Mouse (Mus musculus) spleen, adult 2 months (tissue): ENCODE data around the gene Pwp1. TPM values are rescaled to one million over a fixed set of nuclear protein-coding genes. Genes with fewer than 3 reads are reported as not detected.

Experiments
- DNase-seq, 2 experiments: peaks; one replicate each; pipeline versions ENCODE4 v3.0.0 to v3.0.0-alpha.2; 2012 to 2021; ENCODE audit warnings: low spot score in 2 of 2, low read depth in 1 of 2
- H3K27ac ChIP-seq: fragments of 200-500 bp; 2 replicates; pipeline ENCODE4 v1.5.1; 2012; ENCODE audit warnings: low read length, inconsistent platforms; ENCODE audit not compliant: insufficient read depth
- H3K27me3 ChIP-seq: fragments of 200-500 bp; 2 replicates; pipeline ENCODE4 v1.6.1; 2012; ENCODE audit warnings: mild to moderate bottlenecking, moderate library complexity, low read length, inconsistent platforms; ENCODE audit not compliant: control insufficient read depth, insufficient read depth
- H3K36me3 ChIP-seq: fragments of 200-500 bp; 2 replicates; pipeline ENCODE4 v1.6.1; 2012; ENCODE audit warnings: mild to moderate bottlenecking, low read length, inconsistent platforms; ENCODE audit not compliant: control insufficient read depth, insufficient read depth
- H3K4me1 ChIP-seq: fragments of 200-500 bp; 2 replicates; pipeline ENCODE4 v1.6.1; 2011; ENCODE audit warnings: inconsistent platforms; ENCODE audit not compliant: control insufficient read depth, insufficient read depth, insufficient read length
- H3K4me3 ChIP-seq: fragments of 200-500 bp; 2 replicates; pipeline ENCODE4 v1.5.1; 2011; ENCODE audit warnings: mild to moderate bottlenecking, inconsistent platforms; ENCODE audit not compliant: insufficient read depth, insufficient read length; ENCODE audit errors: extremely low read depth
- CTCF ChIP-seq: fragments of 200-500 bp; IDR thresholded peaks from 2 replicates; pipeline ENCODE4 v1.5.1; 2011; ENCODE audit warnings: mild to moderate bottlenecking, inconsistent platforms; ENCODE audit not compliant: insufficient read depth, insufficient read length, insufficient replicate concordance; ENCODE audit errors: extremely low read depth
- POLR2A ChIP-seq: fragments of 200-500 bp; IDR thresholded peaks from 2 replicates; pipeline ENCODE4 v1.6.1; 2011; ENCODE audit warnings: low read depth, low read length, inconsistent platforms
- WGBS: fragments of 180-500 bp; shearing (Covaris S2); methylation state at CpG from one replicate; pipeline ENCODE4 v1.1.7; 2018; 5-methylcytosine and 5-hydroxymethylcytosine counted together
- polyA plus RNA-seq: library from polyadenylated mRNA; depleted of rRNA; stranded (reverse); fragments of >200 nt; gene quantifications from 2 replicates; pipeline ENCODE4 v1.2.3, GENCODE M21; 2012

Gene Pwp1
- polyA plus RNA-seq, 1 experiment, result 6.1 TPM

DNA sequence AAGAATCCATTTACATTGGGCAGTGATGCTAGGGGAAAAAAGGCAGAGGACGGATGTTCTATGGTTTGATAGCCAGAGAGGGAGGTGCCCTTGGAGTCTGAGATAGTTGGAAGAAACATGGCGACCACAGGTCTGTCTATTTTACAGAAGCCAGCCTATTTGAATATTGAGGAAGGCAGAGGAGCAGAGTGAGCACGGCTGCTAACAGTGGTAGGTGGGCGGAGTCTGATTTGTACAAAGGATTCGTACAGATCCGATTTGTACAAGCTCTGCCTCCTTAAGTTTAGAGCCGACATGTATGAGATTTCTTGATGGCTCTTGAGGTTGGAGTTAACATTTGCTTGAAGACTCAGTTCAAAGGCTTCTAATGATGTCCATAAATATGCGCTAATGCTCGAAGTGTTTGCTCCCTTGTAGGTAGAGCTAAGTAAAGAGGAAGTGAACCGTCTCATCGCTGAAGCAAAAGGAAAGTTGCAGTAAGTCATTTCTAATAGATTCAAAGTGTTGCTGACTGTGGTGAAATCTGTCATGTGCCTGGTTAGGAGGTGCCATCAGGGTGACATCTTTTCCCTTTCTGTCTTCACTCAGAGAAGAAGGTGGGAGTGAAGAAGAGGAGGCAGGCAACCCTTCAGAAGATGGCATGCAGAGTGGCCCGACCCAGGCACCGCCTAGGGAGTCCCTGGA lies 44.7 kb downstream of the Pwp1 start:
- 80% methylated on average over 13 of the region's 13 CpGs for WGBS

DNA sequence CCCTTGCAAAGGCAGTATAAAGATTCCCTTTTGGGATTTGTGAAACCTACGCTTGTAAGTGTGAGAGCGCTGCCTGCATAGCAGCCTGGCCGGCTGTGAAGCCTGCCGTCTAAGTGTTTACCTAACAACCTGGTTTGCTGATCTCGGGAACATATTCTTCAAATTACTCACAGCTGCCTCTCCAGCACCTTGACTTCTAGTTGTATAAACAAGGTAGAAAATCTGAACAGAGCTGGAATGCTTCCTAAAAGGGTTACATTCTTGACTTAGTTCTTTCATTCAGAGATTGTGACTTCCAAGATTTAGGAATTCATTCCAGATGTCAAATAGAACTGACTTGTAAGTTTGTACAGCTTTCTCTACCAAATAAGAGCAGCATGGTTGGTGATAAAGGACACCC lies 46.5 kb downstream of the Pwp1 start:
- H3K27me3 ChIP-seq, result no peaks in the 10 kb centered on the region
- no peak overlapping the region for H3K27ac ChIP-seq
- no peak for DNase-seq
- H3K4me1 ChIP-seq, result peaks cover 6% of the 10 kb centered on the region; the same call in 1 of the 2 replicates
- TF ChIP-seq CTCF (no peak), POLR2A (no peak)
- 97% methylated on average over 5 of the region's 5 CpGs for WGBS
- no peak overlapping the region for H3K4me3 ChIP-seq
- H3K36me3 ChIP-seq, result peaks cover 24% of the 10 kb centered on the region

More for the DNA sequence above, 44.7 kb downstream of the Pwp1 start:
- H3K4me3 ChIP-seq, result no peak overlapping the region
- no peak for TF ChIP-seq CTCF
- H3K27me3 ChIP-seq, result no peaks in the 10 kb centered on the region
- H3K4me1 ChIP-seq, result peaks cover 6% of the 10 kb centered on the region; the same call in 1 of the 2 replicates
- DNase-seq, result no peak
- H3K36me3 ChIP-seq, result peaks cover 15% of the 10 kb centered on the region
- no peak overlapping the region for H3K27ac ChIP-seq

DNA sequence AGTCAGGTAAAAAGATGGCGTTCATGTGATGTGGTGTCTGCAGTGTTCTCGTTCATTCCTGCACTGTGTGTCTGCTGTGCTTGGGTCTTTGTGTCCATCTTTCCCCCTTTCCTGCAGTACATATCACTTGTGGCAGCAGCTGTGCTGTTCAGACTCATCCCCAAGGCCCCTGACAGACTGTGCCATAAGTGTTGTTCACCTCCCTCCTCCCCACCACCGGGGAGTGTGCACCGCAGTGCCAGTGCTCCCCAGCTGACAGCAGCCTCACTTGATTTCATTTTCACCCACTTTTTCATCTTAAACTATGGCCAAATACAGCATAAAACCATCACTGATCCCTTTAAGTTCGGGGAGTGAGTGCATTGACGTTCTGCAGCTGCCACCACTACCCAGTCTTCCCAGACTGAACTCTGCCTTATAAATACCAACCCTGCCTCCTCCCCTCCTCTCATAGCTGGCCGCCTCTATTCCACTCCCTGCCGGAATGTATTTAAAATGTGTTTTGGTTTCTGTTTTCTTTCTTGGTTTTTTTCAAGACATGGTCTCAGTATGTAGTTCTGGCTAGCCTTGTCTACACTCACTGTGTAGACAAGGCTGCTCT lies 50.7 kb downstream of the Pwp1 start:
- WGBS, result 95% methylated on average over 8 of the region's 8 CpGs

DNA sequence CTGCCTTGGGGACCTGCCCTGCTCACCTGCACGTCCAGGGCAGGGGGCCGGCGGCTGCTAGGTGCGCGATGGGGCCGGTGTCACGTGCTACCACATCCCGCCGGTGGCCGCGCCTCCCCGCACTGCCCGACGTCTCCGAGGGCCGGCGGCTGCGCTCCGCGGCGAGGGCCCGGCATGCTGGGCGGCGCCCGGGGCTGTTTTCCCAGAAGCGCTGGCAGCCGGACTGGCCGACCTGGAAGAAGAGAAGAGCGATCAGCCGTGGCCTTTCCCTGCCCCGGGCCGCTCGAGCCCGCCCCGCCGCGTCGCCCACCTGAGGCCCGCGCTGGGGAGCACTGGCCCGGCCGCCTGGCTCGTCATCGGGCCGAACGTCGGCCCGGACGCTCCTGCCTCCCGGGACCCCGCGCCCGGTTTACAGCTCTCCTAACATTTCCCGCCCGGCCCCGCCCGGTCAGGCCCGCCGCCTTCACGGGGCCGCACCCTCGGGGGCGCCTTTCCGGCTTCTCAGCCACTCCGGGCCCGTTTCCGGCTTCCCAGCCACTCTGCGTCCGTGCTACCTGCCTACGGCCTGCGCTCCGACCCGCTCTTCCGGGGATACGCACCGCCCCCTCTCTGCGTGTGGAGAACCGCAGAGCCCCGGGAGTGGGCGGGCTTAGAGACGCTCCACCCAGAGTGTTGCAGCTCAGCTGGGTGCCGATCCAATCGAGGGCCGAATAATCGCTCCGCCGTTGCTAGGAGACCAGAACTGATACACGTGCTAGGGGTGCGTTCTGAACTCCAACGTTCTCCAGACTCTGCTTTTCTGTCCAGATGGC lies 87.4 kb downstream of the Pwp1 start, which contains the start of gene Prdm4:
Prdm4 (minus strand) TSS at position 645 of the 812 bp plus-strand sequence.
- DNase-seq, result peak; percentile 96 to 97
- Histone ChIP-seq H3K4me3 (peak within 1 kb of the TSS; percentile 82), H3K36me3 (peaks cover 8% of the 10 kb centered on the region), H3K4me1 (no peaks in the 10 kb centered on the region), H3K27ac (peak within 1 kb of the TSS; percentile 63), H3K27me3 (no peaks in the 10 kb centered on the region; the same call in 1 of the 2 replicates)
- no peak for TF ChIP-seq CTCF
- TF ChIP-seq POLR2A, result peak; percentile 16; the same call in 1 of the 2 replicates
- under 1% methylated on average over 84 of the region's 90 CpGs for WGBS

More for the DNA sequence above, 50.7 kb downstream of the Pwp1 start:
- no peaks in the 10 kb centered on the region for H3K4me1 ChIP-seq
- peaks cover 48% of the 10 kb centered on the region for H3K36me3 ChIP-seq
- DNase-seq, result no peak
- H3K27me3 ChIP-seq, result no peaks in the 10 kb centered on the region
- no peak overlapping the region for H3K27ac ChIP-seq
- no peak overlapping the region for H3K4me3 ChIP-seq
- TF ChIP-seq POLR2A (no peak), CTCF (no peak)

DNA sequence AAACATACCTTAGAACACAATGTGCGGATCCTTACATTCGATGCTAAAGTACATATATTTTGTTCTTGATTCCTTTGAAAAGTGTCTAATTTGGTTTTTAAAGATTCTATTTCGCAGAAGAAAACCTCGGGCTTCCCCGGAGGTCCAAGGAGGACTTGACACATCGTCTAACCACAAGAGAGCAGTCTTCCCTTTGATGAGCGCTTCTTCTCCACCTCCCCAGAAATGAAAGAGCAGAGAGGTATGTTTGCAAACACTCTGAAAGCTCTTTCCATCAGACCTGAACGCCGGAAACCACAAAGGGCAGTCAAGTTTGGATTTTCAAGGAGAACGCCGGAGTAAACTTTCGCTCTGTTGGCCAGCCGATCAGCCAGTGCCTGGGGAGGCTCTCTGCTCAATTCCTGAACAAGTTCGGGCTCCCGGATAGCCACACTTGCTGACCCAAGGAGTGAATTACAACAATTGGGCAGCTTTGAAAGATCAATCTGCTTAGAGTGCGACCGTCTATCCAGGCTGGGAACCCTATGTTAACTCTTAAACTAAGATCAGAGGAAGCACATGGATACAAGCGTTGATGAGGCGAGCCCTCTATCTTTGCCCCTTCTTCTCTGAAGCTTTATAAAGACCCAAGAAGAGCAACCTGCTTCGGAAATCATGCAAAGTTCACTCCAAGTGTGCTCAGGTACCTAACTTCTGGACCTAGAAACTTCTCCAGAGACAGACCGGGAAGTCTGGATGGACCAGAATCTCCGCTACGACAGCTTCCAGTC lies 98.6 kb downstream of the Pwp1 start, which contains the start of gene Ascl4:
Ascl4 (plus strand) TSS at position 6 of the 770 bp plus-strand sequence.
- Histone ChIP-seq H3K27me3 (no peaks in the 10 kb centered on the region), H3K27ac (no peak within 1 kb of the TSS), H3K4me1 (peaks cover 3% of the 10 kb centered on the region), H3K4me3 (peak within 1 kb of the TSS; percentile 53), H3K36me3 (no peaks in the 10 kb centered on the region)
- 1% methylated on average over 23 of the region's 23 CpGs for WGBS
- TF ChIP-seq POLR2A, result no peak
- TF ChIP-seq CTCF, result peak; percentile 3; the same call in 1 of the 2 replicates
- DNase-seq, result peak in 1 of 2 experiments; percentile 9

DNA sequence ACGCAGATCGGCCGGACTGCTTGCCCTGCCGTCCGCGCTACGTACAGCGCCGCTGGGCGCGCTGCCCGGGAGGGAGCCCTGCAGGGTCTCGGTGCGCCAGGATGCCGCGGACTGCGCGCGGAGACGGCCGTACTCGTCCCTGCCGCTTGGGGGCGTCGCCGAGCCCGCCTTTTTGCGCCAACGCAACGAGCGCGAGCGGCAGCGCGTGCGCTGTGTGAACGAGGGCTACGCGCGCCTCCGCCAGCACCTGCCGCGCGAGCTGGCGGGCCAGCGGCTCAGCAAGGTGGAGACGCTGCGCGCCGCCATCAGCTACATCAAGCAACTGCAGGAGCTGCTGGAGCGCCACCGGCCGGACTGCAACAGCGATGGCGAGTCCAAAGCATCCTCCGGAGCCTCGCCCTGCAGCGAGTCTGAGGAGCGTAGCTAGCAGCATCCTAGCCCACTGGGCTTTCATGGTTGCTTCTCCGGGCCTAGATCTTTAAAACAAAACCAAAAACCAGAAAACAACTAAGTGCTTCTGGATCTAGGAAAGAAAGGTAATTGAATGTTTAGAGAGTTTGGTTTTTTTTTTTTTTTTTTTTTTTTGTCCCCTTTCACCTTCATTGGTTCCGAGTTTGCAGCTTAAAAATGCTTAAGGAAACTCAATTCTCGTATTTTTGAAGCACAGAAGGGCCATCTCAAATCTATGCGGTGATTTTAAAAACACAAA lies 99.4 kb downstream of the Pwp1 start:
- H3K36me3 ChIP-seq, result no peaks in the 10 kb centered on the region
- WGBS, result 2% methylated on average over 63 of the region's 63 CpGs
- no peaks in the 10 kb centered on the region for H3K27me3 ChIP-seq
- H3K4me1 ChIP-seq, result peaks cover 3% of the 10 kb centered on the region
- TF ChIP-seq POLR2A, result no peak
- TF ChIP-seq CTCF, result 0 out of 2 replicates have a peak, but pooled peaks have one; percentile 4
- H3K4me3 ChIP-seq, result peak overlapping the region; percentile 53
- H3K27ac ChIP-seq, result no peak overlapping the region
- peak; percentile 53 to 67 for DNase-seq
